Mouse (Mus musculus) heart, embryonic 10.5 days (tissue): Measurements from ENCODE around the gene BC025920. TPM values are rescaled to one million over a fixed set of nuclear protein-coding genes. Genes with fewer than 3 reads are reported as not detected.
"Not testable (repeated sequence)": the region's sequence is repeated elsewhere in the genome, so short reads cannot be mapped to it uniquely, and the experiment has no call there.

Experiments used
- DNase-seq: peaks from one replicate; pipeline ENCODE4 v3.0.0-alpha.2; 2017; ENCODE audit warnings: low spot score
- H3K27ac ChIP-seq: fragments of 300-500 bp; sonication (generic); 2 replicates; pipeline ENCODE4 v1.5.1; 2016; ENCODE audit warnings: mild to moderate bottlenecking
- H3K27me3 ChIP-seq: fragments of 300-500 bp; sonication (generic); 2 replicates; pipeline ENCODE4 v1.6.1; 2016; ENCODE audit warnings: mild to moderate bottlenecking; ENCODE audit not compliant: poor library complexity, insufficient read depth, severe bottlenecking
- H3K36me3 ChIP-seq: fragments of 300-500 bp; sonication (generic); 2 replicates; pipeline ENCODE4 v1.6.1; 2016; ENCODE audit warnings: mild to moderate bottlenecking, moderate library complexity
- H3K4me1 ChIP-seq: fragments of 300-500 bp; sonication (generic); 2 replicates; pipeline ENCODE4 v1.6.1; 2016; ENCODE audit warnings: mild to moderate bottlenecking
- H3K4me3 ChIP-seq: fragments of 300-500 bp; sonication (generic); 2 replicates; pipeline ENCODE4 v1.5.1; 2016; ENCODE audit warnings: mild to moderate bottlenecking, moderate library complexity
- H3K9me3 ChIP-seq: fragments of 300-500 bp; sonication (generic); 2 replicates; pipeline ENCODE4 v1.6.1; 2016; ENCODE audit warnings: mild to moderate bottlenecking, moderate library complexity
- WGBS: fragments of 180-500 bp; shearing (Covaris S2); methylation state at CpG from one replicate; pipeline ENCODE4 v1.1.7; 2016; 5-methylcytosine and 5-hydroxymethylcytosine counted together
- polyA plus RNA-seq: library from polyadenylated mRNA; unstranded; fragments of >200 nt; fragmentation: Nextera tagmentation; extraction: Ambion mirVana; gene quantifications from 2 replicates; pipeline ENCODE4 v1.2.1, GENCODE M21; 2016

Gene BC025920
- polyA plus RNA-seq, 1 experiment from 2014 or later = 1.4 TPM

DNA sequence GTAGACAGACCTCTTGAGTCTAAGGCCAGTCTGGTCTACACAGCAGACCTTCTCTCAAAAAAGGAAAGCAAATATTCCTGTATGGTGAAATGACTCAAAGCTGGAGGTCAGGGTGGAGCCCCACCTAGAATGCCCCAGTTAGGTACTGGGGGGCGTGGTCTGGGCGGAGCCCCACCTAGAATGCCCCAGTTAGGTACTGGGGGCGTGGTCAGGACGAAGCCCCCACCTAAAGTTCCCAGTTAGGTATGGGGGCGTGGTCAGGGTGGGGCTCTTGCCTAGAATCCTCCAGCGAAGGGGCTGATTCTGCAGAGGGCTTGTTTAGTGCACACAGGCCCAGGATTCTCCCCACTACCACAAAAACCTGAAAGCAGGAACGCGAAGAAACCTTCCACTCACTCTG lies 17.4 kb downstream of the BC025920 start:
- no peak for DNase-seq
- 50% methylated on average over 8 of the region's 8 CpGs for WGBS
- H3K36me3 ChIP-seq = peaks cover 57% of the 10 kb centered on the region
- no peaks in the 10 kb centered on the region for H3K9me3 ChIP-seq
- no peak overlapping the region for H3K4me3 ChIP-seq
- no peak overlapping the region for H3K27ac ChIP-seq
- no peaks in the 10 kb centered on the region for H3K27me3 ChIP-seq
- peaks cover 33% of the 10 kb centered on the region for H3K4me1 ChIP-seq

DNA sequence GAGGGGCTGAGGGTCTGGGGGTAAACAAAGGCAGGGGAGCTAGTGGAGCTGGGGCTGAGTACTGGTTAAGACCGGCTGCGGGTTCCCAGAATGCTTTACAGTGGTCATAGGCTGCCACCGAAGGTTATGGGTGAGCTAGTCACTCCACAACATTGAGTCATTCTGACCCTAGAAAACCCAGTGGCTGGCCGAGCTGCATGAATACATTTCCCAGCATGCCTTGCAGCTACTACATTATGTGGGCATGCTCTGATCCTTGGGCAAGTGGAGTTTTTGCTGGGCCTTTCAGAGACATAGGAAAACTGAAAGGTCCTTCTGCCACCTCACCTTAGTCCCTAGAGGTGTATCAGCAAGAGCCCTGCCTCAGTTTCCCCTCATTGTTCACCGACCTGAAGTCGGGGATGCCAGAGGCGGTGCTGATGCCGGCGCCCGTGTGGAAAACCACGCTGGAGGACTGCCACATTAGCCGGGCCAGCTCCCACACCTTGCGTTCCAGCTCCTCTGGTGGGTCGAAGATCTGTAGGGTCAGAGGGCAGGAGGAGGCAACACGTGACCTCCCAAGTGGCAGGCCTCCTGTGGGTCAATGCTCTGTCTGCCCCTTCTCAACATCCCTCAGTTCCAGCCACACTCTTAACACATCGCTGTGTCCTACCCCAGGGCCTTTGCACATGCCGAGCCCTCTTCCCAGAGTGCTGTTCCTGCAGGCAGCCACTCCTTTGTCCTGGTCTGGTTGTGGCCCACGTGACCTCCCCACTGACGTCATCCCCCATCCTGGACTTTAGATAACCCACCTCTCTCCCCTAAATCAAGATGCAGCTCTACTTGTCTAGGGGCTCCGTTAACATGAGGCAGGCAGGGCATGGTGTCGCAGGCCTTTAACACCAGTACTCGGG lies 20.3 kb downstream of the BC025920 start:
- H3K27me3 ChIP-seq = no peaks in the 10 kb centered on the region
- 88% methylated on average over 22 of the region's 22 CpGs for WGBS
- H3K9me3 ChIP-seq = no peaks in the 10 kb centered on the region
- H3K4me1 ChIP-seq = peaks cover 34% of the 10 kb centered on the region
- peak overlapping the region; percentile 95 for H3K27ac ChIP-seq
- peaks cover 50% of the 10 kb centered on the region for H3K36me3 ChIP-seq
- no peak for DNase-seq
- peak overlapping the region; percentile 77 for H3K4me3 ChIP-seq

DNA sequence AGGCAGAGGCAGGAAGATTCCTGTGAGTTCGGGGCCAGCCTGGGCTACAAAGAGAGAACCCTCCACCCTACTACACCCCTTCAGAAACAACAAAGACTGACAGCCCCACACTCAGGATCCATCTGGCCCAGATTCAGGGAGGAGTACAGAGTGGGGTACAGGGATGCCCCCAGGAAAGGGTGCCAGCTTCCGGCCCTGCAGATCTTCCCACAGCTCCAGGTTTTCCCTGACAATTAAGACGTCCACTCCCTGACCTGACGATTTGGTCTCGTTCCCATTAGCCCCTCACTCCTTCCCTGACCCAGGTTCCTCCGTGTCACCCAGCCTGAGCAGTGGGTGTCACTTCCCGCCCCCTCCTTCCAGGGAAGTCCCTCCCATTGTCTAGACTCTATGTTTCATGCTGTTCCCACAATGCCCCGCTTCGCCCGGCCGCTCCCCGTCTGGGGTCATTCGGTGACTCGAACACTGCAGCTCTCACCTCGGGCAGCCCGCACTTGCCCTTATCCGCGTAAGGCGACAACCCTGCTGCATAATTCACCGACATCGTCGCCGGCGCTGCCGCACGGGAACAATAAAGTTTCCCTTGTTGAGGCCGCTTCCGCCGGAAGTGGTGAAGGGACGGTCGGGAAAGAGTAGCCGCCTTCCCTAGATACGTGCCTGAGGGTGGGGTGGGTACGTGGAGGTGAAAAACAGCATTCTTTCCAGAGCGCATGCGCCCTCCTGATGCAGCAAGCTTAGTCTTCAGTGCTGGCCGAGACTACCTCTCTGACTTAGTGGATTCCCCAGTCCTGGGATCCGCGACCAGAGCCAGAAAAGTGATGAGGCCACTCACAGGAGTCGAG lies 21.1 kb downstream of the BC025920 start, which contains the start of gene Sirt6:
Gene Sirt6 (minus strand): TSS at position 804 of the 842 bp plus-strand sequence.
- Histone ChIP-seq H3K4me3 (peak within 1 kb of the TSS; percentile 77), H3K9me3 (no peaks in the 10 kb centered on the region), H3K4me1 (peaks cover 34% of the 10 kb centered on the region), H3K27ac (peak within 1 kb of the TSS; percentile 95), H3K27me3 (no peaks in the 10 kb centered on the region), H3K36me3 (peaks cover 43% of the 10 kb centered on the region)
- 6% methylated on average over 40 of the region's 40 CpGs for WGBS
- DNase-seq = peak; percentile 97

DNA sequence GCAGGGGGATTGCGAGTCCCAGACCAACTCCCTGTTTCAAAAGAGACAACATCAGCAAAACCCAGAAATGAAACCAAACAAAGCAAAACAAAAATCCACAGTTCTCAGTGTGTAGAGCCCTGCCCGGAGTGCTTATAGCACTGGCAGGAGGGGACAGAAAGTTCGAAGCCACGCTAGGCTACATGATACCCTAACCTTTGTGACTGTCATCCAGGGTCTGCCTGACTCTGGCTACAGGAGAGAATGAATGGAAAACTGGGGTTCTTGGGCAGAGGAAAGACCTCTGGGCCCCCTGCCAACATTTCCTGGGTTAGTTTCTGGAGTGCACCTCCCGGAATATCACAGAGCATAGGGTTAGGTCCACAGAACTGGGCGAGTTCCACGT lies 21.8 kb downstream of the BC025920 start:
- no peaks in the 10 kb centered on the region for H3K9me3 ChIP-seq
- H3K36me3 ChIP-seq = peaks cover 37% of the 10 kb centered on the region
- H3K4me1 ChIP-seq = peaks cover 34% of the 10 kb centered on the region
- H3K27ac ChIP-seq = peak overlapping the region; percentile 95
- DNase-seq = no peak
- no peaks in the 10 kb centered on the region for H3K27me3 ChIP-seq
- WGBS = 58% methylated on average over 7 of the region's 7 CpGs
- peak overlapping the region; percentile 77 for H3K4me3 ChIP-seq

DNA sequence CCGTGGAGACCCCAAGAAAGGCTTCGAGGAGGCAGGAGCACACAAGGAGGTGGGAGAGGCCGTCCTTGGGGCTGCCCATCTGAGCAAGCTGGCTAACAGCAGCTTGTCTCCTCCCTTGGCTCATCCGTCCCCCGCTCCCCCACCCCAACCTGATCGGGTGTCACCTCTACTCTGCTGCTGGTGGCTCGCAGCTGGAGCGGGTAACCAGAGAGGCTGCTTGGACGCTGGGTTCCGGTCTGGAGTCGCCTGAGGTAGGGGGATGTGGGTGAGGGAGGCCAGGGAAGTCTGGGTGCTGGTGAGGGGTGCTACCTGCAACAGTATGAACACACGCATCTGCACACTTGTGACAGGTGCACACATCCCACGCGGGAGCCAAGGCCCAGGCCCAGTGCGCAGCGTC lies 22.3 kb downstream of the BC025920 start, which contains the start of gene Ankrd24:
Gene Ankrd24 (plus strand): TSS at position 151 of the 400 bp plus-strand sequence.
- H3K27me3 ChIP-seq = no peaks in the 10 kb centered on the region
- H3K9me3 ChIP-seq = no peaks in the 10 kb centered on the region
- peaks cover 38% of the 10 kb centered on the region for H3K4me1 ChIP-seq
- peak within 1 kb of the TSS; percentile 77 for H3K4me3 ChIP-seq
- no peak for DNase-seq
- H3K36me3 ChIP-seq = peaks cover 31% of the 10 kb centered on the region
- 71% methylated on average over 16 of the region's 16 CpGs for WGBS
- peak within 1 kb of the TSS; percentile 95 for H3K27ac ChIP-seq

DNA sequence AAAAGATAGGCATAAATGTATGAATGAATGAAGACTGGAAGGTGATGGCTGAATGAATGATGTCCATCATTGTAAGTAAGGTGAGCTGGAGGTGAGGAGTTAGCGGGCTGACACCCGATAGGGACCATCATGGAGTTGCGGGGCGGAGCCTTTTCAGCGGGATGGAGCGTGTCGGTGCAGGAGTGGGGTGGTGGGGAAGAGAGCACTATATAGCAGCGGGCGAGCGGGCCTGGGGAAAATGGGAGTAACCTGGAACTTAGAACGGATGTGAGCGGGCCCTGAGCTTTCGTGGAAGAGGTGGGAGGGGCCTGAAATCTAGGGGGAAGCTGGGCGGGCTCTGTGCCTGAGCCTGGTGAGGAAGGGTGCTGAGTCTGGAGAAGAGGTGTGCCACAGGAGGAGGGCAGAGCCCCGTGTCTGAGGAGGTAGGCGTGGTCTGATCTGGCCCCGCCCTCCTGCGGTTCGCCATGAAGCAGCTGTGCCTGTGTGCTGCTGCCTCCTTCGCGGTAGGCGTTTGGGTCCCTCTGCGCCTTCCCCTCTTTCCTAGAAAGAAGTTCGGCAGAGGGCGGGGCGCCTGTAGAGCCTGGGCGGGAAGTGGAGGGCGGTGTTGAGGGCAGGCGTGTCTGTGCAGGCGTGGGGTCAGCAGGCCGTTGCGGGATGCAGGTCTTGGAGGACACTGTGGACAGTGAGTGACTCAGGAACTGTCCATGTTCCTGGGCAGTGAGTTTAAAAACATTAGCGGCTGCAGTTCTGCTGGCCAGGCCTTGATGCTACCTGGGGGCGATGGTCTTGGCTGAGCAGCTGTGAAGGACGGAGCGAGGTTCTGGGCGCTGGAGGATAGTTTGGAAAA lies 27.4 kb downstream of the BC025920 start:
- Histone ChIP-seq H3K27ac (peak overlapping the region; percentile 78), H3K4me1 (peaks cover 17% of the 10 kb centered on the region), H3K36me3 (no peaks in the 10 kb centered on the region), H3K9me3 (no peaks in the 10 kb centered on the region), H3K27me3 (no peaks in the 10 kb centered on the region; the same call in 1 of the 2 replicates), H3K4me3 (peak overlapping the region; percentile 67)
- WGBS = 4% methylated on average over 37 of the region's 37 CpGs
- DNase-seq = peak; percentile 95

DNA sequence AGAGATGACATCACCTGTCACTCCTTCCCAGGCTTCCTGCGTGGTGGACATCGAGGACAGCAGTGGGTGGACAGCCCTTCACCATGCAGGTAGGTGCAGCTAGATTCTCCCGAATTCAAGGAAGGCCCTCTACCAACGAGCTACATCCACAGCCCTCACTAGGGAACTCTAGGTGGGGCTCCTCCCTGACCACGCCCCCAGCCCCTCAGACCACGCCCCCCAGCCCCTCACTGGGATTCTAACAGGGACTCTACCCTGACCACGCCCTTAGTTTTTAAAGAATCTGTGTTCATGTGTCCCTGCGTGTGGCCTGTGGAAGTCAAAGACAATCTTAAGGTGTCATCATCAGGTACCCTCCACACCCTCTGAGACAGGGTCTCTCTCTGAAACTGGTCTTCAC lies 30.3 kb downstream of the BC025920 start:
- Histone ChIP-seq H3K27me3 (no peaks in the 10 kb centered on the region; the same call in 1 of the 2 replicates), H3K4me3 (no peak overlapping the region), H3K4me1 (peaks cover 16% of the 10 kb centered on the region), H3K27ac (no peak overlapping the region), H3K9me3 (no peaks in the 10 kb centered on the region), H3K36me3 (no peaks in the 10 kb centered on the region; the same call in 1 of the 2 replicates)
- no peak for DNase-seq
- 14% methylated on average over 8 of the region's 8 CpGs for WGBS

DNA sequence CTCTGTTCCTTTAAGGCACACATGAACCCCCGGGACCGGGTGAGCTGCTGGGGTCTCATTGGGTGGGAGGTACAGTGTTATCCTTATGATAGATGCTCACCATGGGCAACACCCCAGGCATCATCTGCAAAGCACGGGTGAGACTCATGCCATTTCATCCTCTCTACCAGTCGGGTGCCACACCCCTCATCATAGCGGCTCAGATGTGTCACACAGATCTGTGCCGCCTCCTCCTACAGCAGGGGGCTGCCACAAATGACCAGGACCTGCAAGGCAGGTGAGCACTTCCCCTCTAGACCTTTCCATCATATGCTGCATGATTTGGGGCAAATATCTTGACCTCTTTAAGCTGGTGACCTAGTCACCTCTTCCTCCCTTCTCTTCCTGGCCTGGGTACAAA lies 32.0 kb downstream of the BC025920 start:
- H3K9me3 ChIP-seq = no peaks in the 10 kb centered on the region
- H3K27me3 ChIP-seq = no peaks in the 10 kb centered on the region; the same call in 1 of the 2 replicates
- no peaks in the 10 kb centered on the region; the same call in 1 of the 2 replicates for H3K36me3 ChIP-seq
- H3K4me1 ChIP-seq = peaks cover 26% of the 10 kb centered on the region
- DNase-seq = no peak
- no peak overlapping the region for H3K27ac ChIP-seq
- WGBS = 70% methylated on average over 6 of the region's 6 CpGs
- H3K4me3 ChIP-seq = no peak overlapping the region

DNA sequence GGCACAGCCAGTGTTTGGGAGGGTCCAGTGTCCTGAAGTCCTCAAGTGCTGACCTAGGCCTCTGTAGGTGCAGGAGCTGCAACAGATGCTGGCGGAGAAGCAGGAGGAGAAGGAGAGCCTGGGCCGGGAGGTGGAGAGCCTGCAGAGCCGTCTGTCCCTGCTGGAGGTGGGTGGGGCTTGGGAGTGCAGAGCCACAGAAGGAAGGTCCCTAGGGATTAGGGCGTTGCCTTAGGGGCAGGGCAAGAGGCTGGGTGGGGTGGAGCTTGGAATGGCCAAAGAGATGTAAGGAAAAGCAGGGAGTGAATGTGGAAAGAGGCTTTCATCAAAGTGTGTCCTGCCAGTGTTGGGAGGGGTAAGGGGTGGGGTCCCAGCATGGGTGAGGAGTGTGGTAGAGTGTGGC lies 34.8 kb downstream of the BC025920 start:
- H3K9me3 ChIP-seq, H3K27ac ChIP-seq, H3K27me3 ChIP-seq, H3K4me3 ChIP-seq, H3K36me3 ChIP-seq, DNase-seq: not testable (repeated sequence)
- peaks cover 17% of the 10 kb centered on the region for H3K4me1 ChIP-seq
- 50% methylated on average over 4 of the region's 4 CpGs for WGBS

DNA sequence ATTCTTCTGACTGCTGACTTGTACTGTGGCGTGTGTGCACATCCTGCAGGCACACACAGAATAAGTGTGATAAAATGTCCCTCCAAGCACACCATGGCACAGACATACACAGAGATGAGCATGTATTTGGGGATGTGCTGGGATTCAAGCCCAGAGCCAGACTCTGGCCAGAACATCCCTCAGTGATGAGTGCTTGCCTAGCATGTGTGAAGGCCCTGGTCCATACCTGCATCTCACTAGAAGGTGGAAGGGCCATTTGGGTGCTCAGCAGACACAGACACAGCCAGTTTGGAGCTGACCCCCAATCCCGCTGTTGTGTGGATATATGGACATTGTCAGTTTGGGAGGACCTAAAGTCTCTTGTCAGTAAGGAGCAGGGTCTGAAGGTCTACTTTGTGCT lies 35.5 kb downstream of the BC025920 start:
- H3K4me3 ChIP-seq = no peak overlapping the region
- no peak for DNase-seq
- no peak overlapping the region for H3K27ac ChIP-seq
- no peaks in the 10 kb centered on the region for H3K9me3 ChIP-seq
- 86% methylated on average over 2 of the region's 2 CpGs for WGBS
- 0 out of 2 replicates have a peak, but pooled peaks cover 4% of the 10 kb centered on the region for H3K27me3 ChIP-seq
- no peaks in the 10 kb centered on the region; the same call in 1 of the 2 replicates for H3K36me3 ChIP-seq
- H3K4me1 ChIP-seq = peaks cover 17% of the 10 kb centered on the region

DNA sequence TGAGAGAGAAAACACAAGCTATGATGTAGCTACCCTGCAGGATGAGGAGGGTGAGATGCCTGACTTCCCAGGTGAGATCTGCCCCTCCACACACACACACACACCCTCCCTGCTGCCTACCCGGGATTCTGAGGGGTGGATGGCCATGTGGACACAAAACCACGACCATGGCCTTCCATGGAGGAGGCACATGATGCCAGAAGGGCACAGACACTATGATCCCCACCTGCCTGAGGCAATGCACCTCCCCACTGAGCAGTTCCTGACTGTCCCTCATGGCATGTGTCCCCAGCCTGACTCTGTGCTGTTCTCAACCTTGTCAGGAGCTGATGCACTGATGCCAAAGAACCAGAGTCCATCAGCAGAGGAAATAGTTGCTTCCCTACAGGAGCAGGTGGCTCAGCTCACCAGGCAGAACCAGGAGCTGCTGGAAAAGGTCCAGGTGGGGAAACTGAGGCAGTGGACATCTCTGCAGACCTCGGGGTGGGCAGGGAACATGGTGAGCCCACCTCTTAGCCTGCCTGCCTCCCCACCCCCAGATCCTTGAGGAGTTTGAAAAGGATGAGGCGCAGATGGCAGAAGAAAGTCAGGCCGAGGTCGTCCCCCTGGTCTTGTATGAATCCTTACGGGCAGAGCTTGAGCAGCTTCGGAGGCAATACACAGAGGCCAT lies 36.0 kb downstream of the BC025920 start:
- no peaks in the 10 kb centered on the region for H3K9me3 ChIP-seq
- H3K4me3 ChIP-seq = peak overlapping the region; percentile 67; the same call in 1 of the 2 replicates
- peaks cover 17% of the 10 kb centered on the region for H3K4me1 ChIP-seq
- WGBS = 76% methylated on average over 8 of the region's 8 CpGs
- peak overlapping the region; percentile 93 for H3K27ac ChIP-seq
- 0 out of 2 replicates have a peak, but pooled peaks cover 6% of the 10 kb centered on the region for H3K27me3 ChIP-seq
- DNase-seq = no peak
- H3K36me3 ChIP-seq = no peaks in the 10 kb centered on the region; the same call in 1 of the 2 replicates
